Mouse (Mus musculus) heart, embryonic 11.5 days (tissue): ENCODE results near the gene Sema4a. TPM values are rescaled to one million over a fixed set of nuclear protein-coding genes. Genes with fewer than 3 reads are reported as not detected.

Experiments
- microRNA-seq: library from miRNA; unstranded; fragments of <30 nt; microRNA quantifications from one replicate; pipeline ENCODE4, GENCODE M21; 2016; ENCODE audit warnings: borderline number of aligned reads
- polyA plus RNA-seq: library from polyadenylated mRNA; unstranded; fragments of >200 nt; fragmentation: Nextera tagmentation; extraction: Ambion mirVana; gene quantifications from 2 replicates; pipeline ENCODE4 v1.2.1, GENCODE M21; 2014

Sema4a gene
- polyA plus RNA-seq, 1 experiment from 2014 or later: 0.80 TPM

Small RNA genes lying within 50 kb of the gene (microRNA-seq; reads per million reads assigned to microRNA genes)
- not detected for gene Mir7011

Other genes with a start within 250 kb of the Sema4a start
- 0.10 TPM in 1 of 2 replicates, not detected in the other for gene Rhbg, start 206.5 kb downstream of the Sema4a start, polyA plus RNA-seq
- 0.31 TPM in 1 of 2 replicates, not detected in the other for gene Gm38392, start 174.0 kb downstream of the Sema4a start, polyA plus RNA-seq
- 12.8 and 14.9 TPM in 2 replicates for gene Tsacc, start 164.2 kb downstream of the Sema4a start, polyA plus RNA-seq
- gene Cct3, start 164.1 kb downstream of the Sema4a start, polyA plus RNA-seq: 491 and 516 TPM in 2 replicates
- 106 and 118 TPM in 2 replicates for gene Glmp, start 136.2 kb downstream of the Sema4a start, polyA plus RNA-seq
- gene Tmem79, start 125.0 kb downstream of the Sema4a start, polyA plus RNA-seq: 1.3 TPM in 2 replicates
- gene Smg5, start 124.9 kb downstream of the Sema4a start, polyA plus RNA-seq: 35.2 and 37.8 TPM in 2 replicates
- 2.7 and 3.0 TPM in 2 replicates for gene Paqr6, start 96.6 kb downstream of the Sema4a start, polyA plus RNA-seq
- not detected in 2 replicates for gene Bglap3, start 88.4 kb downstream of the Sema4a start, polyA plus RNA-seq
- not detected in 2 replicates for gene Bglap2, start 82.5 kb downstream of the Sema4a start, polyA plus RNA-seq
- not detected in 2 replicates for gene Bglap, start 76.7 kb downstream of the Sema4a start, polyA plus RNA-seq
- gene Pmf1, start 50.9 kb downstream of the Sema4a start, polyA plus RNA-seq: 115 and 118 TPM in 2 replicates
- 14.8 and 15.6 TPM in 2 replicates for gene Slc25a44, start 36.0 kb downstream of the Sema4a start, polyA plus RNA-seq
- 78.2 and 82.0 TPM in 2 replicates for gene Lmna, start 48.8 kb upstream of the Sema4a start, polyA plus RNA-seq
- gene Mex3a, start 71.2 kb upstream of the Sema4a start, polyA plus RNA-seq: 16.5 and 16.9 TPM in 2 replicates
- gene Rab25, start 87.1 kb upstream of the Sema4a start, polyA plus RNA-seq: 0.21 TPM in 1 of 2 replicates, not detected in the other
- gene Lamtor2, start 91.9 kb upstream of the Sema4a start, polyA plus RNA-seq: 86.9 and 110 TPM in 2 replicates
- 48.8 and 49.5 TPM in 2 replicates for gene Ubqln4, start 92.6 kb upstream of the Sema4a start, polyA plus RNA-seq
- 206 and 229 TPM in 2 replicates for gene Ssr2, start 114.7 kb upstream of the Sema4a start, polyA plus RNA-seq
- gene Arhgef2, start 144.8 kb upstream of the Sema4a start, polyA plus RNA-seq: 91.4 and 102 TPM in 2 replicates
- not detected in 2 replicates for gene Rxfp4, start 192.0 kb upstream of the Sema4a start, polyA plus RNA-seq
- 68.2 and 69.8 TPM in 2 replicates for gene Khdc4, start 224.6 kb upstream of the Sema4a start, polyA plus RNA-seq